Mouse (Mus musculus) ES-E14 (cell line): ENCODE results near the gene Cfap20.

Experiments used
- CHD2 ChIP-seq: IDR thresholded peaks from 2 replicates; pipeline ENCODE4 v1.6.1; 2014; ENCODE audit warnings: mild to moderate bottlenecking, low read depth, low read length, inconsistent platforms
- MAFK ChIP-seq: IDR thresholded peaks from 2 replicates; pipeline ENCODE4 v1.6.1; 2014; ENCODE audit warnings: mild to moderate bottlenecking, low read depth, low read length, inconsistent platforms; ENCODE audit not compliant: insufficient read depth
- ZNF384 ChIP-seq: IDR thresholded peaks from 2 replicates; pipeline ENCODE4 v1.6.1; 2012; ENCODE audit warnings: low read depth, low read length, inconsistent platforms

- no peak for TF ChIP-seq ZNF384
- no peak for TF ChIP-seq CHD2
- no peak for TF ChIP-seq MAFK
Observed at GRCm38 (mm10) chr8:95376309-95376999, 58.2 kb downstream of the Cfap20 start.
